Mouse (Mus musculus) MEL (cell line): Measurements from ENCODE around the gene Tsga10ip. TPM values are rescaled to one million over a fixed set of nuclear protein-coding genes. Genes with fewer than 3 reads are reported as not detected.

Experiments used
- DNase-seq: peaks from one replicate; pipeline ENCODE4 v3.0.0; 2011; ENCODE audit warnings: low read depth, low spot score
- H3K27ac ChIP-seq: 2 replicates; pipeline ENCODE4 v1.5.1; 2012; ENCODE audit warnings: low read depth, mild to moderate bottlenecking, control low read depth, low read length, moderate library complexity; ENCODE audit not compliant: control insufficient read depth
- H3K27me3 ChIP-seq, 2 experiments: fragments of 150-350 bp in 1 of 2; sonication (generic) in 1 of 2; 2 replicates each; pipeline ENCODE4 v1.6.1; 2012; ENCODE audit warnings: low read length in 2 of 2, mild to moderate bottlenecking in 2 of 2, improper control_type of control experiment in 1 of 2, moderate library complexity in 1 of 2; ENCODE audit not compliant: insufficient read depth in 2 of 2, control insufficient read depth in 1 of 2
- H3K36me3 ChIP-seq, 2 experiments: 2 replicates each; pipeline ENCODE4 v1.6.1; 2012 to 2014; ENCODE audit warnings: low read length in 2 of 2, improper control_type of control experiment in 1 of 2, inconsistent platforms in 1 of 2, mild to moderate bottlenecking in 1 of 2; ENCODE audit not compliant: insufficient read depth in 2 of 2, control insufficient read depth in 1 of 2
- H3K4me1 ChIP-seq, 2 experiments: fragments of 150-350 bp in 1 of 2; sonication (generic) in 1 of 2; 2 replicates each; pipeline ENCODE4 v1.6.1; 2012; ENCODE audit warnings: low read length in 2 of 2, improper control_type of control experiment in 1 of 2, mild to moderate bottlenecking in 1 of 2; ENCODE audit not compliant: insufficient read depth in 2 of 2, control insufficient read depth in 1 of 2
- H3K4me3 ChIP-seq, 2 experiments: fragments of 150-350 bp in 1 of 2; sonication (generic) in 1 of 2; 2 replicates each; pipeline ENCODE4 v1.5.1; 2012; ENCODE audit warnings: low read depth in 2 of 2, low read length in 2 of 2, mild to moderate bottlenecking in 2 of 2, moderate library complexity in 2 of 2, control low read depth in 1 of 2, improper control_type of control experiment in 1 of 2; ENCODE audit not compliant: control insufficient read depth in 1 of 2, insufficient read depth in 1 of 2
- H3K79me2 ChIP-seq: 2 replicates; pipeline ENCODE4 v1.6.1; 2012; ENCODE audit warnings: mild to moderate bottlenecking, low read length, moderate library complexity; ENCODE audit not compliant: control insufficient read depth, poor library complexity, insufficient read depth
- H3K9ac ChIP-seq: 2 replicates; pipeline ENCODE4 v1.6.1; 2012; ENCODE audit warnings: low read depth, mild to moderate bottlenecking, control low read depth, low read length, moderate library complexity; ENCODE audit not compliant: control insufficient read depth, poor library complexity, severe bottlenecking
- H3K9me3 ChIP-seq: fragments of 150-350 bp; sonication (generic); replicated peaks from 2 replicates; pipeline ENCODE4 v1.6.1; 2012; ENCODE audit warnings: mild to moderate bottlenecking, low read length, improper control_type of control experiment, moderate library complexity; ENCODE audit not compliant: insufficient read depth
- CTCF ChIP-seq, 3 experiments: IDR thresholded peaks in 2 of 3; conservative IDR thresholded peaks in 1 of 3; 2 replicates each; pipeline ENCODE4 v1.5.1; 2011 to 2012; ENCODE audit warnings: low read length in 3 of 3, low read depth in 2 of 3, mild to moderate bottlenecking in 2 of 3, improper control_type of control experiment in 1 of 3, inconsistent platforms in 1 of 3, mixed read lengths in 1 of 3, moderate library complexity in 1 of 3; ENCODE audit not compliant: control insufficient read depth in 1 of 3, insufficient read depth in 1 of 3, poor library complexity in 1 of 3, severe bottlenecking in 1 of 3
- EP300 ChIP-seq, 2 experiments: IDR thresholded peaks; 2 replicates each; pipeline ENCODE4 v1.6.1; 2011; ENCODE audit warnings: improper control_type of control experiment in 2 of 2, low read length in 2 of 2, low read depth in 1 of 2, mild to moderate bottlenecking in 1 of 2
- ETS1 ChIP-seq: IDR thresholded peaks from 2 replicates; pipeline ENCODE4 v1.6.1; 2012; ENCODE audit warnings: low read depth, mild to moderate bottlenecking, inconsistent platforms, low read length, improper control_type of control experiment, moderate library complexity
- GABPA ChIP-seq: IDR thresholded peaks from 2 replicates; pipeline ENCODE4 v1.6.1; 2012; ENCODE audit warnings: low read depth, mild to moderate bottlenecking, inconsistent platforms, low read length, improper control_type of control experiment, moderate library complexity
- HCFC1 ChIP-seq: IDR thresholded peaks from 2 replicates; pipeline ENCODE4 v1.6.1; 2012; ENCODE audit warnings: low read depth, mild to moderate bottlenecking, inconsistent platforms, low read length, improper control_type of control experiment, moderate library complexity
- MAFK ChIP-seq: IDR thresholded peaks from 2 replicates; pipeline ENCODE4 v1.6.1; 2011; ENCODE audit warnings: low read depth, mild to moderate bottlenecking, low read length, improper control_type of control experiment, borderline replicate concordance
- MAZ ChIP-seq: IDR thresholded peaks from 2 replicates; pipeline ENCODE4 v1.6.1; 2012; ENCODE audit warnings: low read depth, mild to moderate bottlenecking, inconsistent platforms, low read length, improper control_type of control experiment
- MEF2A ChIP-seq: IDR thresholded peaks from 2 replicates; pipeline ENCODE4 v1.6.1; 2014; ENCODE audit warnings: low read depth, mild to moderate bottlenecking, inconsistent platforms, low read length, improper control_type of control experiment; ENCODE audit not compliant: poor library complexity, insufficient replicate concordance, severe bottlenecking; ENCODE audit errors: extremely low read depth
- NRF1 ChIP-seq: IDR thresholded peaks from 2 replicates; pipeline ENCODE4 v1.6.1; 2014; ENCODE audit warnings: low read depth, mild to moderate bottlenecking, inconsistent platforms, low read length, improper control_type of control experiment, moderate library complexity; ENCODE audit not compliant: poor library complexity, insufficient read depth, severe bottlenecking
- POLR2AphosphoS2 ChIP-seq: IDR thresholded peaks from 2 replicates; pipeline ENCODE4 v1.6.1; 2011; ENCODE audit warnings: low read length, improper control_type of control experiment
- RCOR1 ChIP-seq: IDR thresholded peaks from 2 replicates; pipeline ENCODE4 v1.6.1; 2012; ENCODE audit warnings: low read depth, mild to moderate bottlenecking, inconsistent platforms, low read length, improper control_type of control experiment
- SMC3 ChIP-seq: IDR thresholded peaks from 2 replicates; pipeline ENCODE4 v1.6.1; 2011; ENCODE audit warnings: low read depth, low read length, improper control_type of control experiment
- TAL1 ChIP-seq: IDR thresholded peaks from 2 replicates; pipeline ENCODE4 v1.6.1; 2012; ENCODE audit warnings: mild to moderate bottlenecking, inconsistent platforms, low read length, moderate library complexity, mixed read lengths
- TCF12 ChIP-seq: IDR thresholded peaks from 2 replicates; pipeline ENCODE4 v1.6.1; 2014; ENCODE audit warnings: low read depth, mild to moderate bottlenecking, inconsistent platforms, low read length, improper control_type of control experiment, moderate library complexity
- UBTF ChIP-seq: IDR thresholded peaks from 2 replicates; pipeline ENCODE4 v1.6.1; 2012; ENCODE audit warnings: low read depth, mild to moderate bottlenecking, inconsistent platforms, low read length, improper control_type of control experiment, moderate library complexity, borderline replicate concordance; ENCODE audit not compliant: insufficient read depth
- USF2 ChIP-seq, 2 experiments: IDR thresholded peaks; 2 replicates each; pipeline ENCODE4 v1.6.1; 2011 to 2012; ENCODE audit warnings: improper control_type of control experiment in 2 of 2, low read length in 2 of 2, borderline replicate concordance in 1 of 2, inconsistent platforms in 1 of 2, low read depth in 1 of 2, mild to moderate bottlenecking in 1 of 2; ENCODE audit not compliant: insufficient read depth in 1 of 2
- ZKSCAN1 ChIP-seq: IDR thresholded peaks from 2 replicates; pipeline ENCODE4 v1.6.1; 2012; ENCODE audit warnings: low read depth, mild to moderate bottlenecking, inconsistent platforms, low read length, improper control_type of control experiment, moderate library complexity
- ZMIZ1 ChIP-seq: IDR thresholded peaks from 2 replicates; pipeline ENCODE4 v1.6.1; 2012; ENCODE audit warnings: low read depth, mild to moderate bottlenecking, inconsistent platforms, low read length, improper control_type of control experiment, moderate library complexity
- polyA plus RNA-seq, 2 experiments: library from polyadenylated mRNA; stranded (reverse) in 1 of 2; unstranded in 1 of 2; fragments of >175 nt in 1 of 2; fragments of >200 nt in 1 of 2; gene quantifications; 2 replicates each; pipeline versions ENCODE4 v1.2.1 to v1.2.4; 2012; ENCODE audit warnings: low replicate concordance in 2 of 2, low read depth in 1 of 2; ENCODE audit not compliant: insufficient read length in 2 of 2, insufficient read depth in 1 of 2, missing spikeins in 1 of 2
- total RNA-seq: library from RNA; depleted of rRNA; stranded (reverse); fragments of 300-350 nt; gene quantifications from 2 replicates; pipeline ENCODE4 v1.2.3, GENCODE M21; 2012

The Tsga10ip gene
- total and polyA plus RNA-seq, 3 experiments, result 0.54 to 4.5 TPM; not detected in 1

GRCm38 (mm10) chr19:5444954-5445353 lies 42.6 kb upstream of the Tsga10ip start:
- Histone ChIP-seq H3K9me3 (no peaks in the 10 kb centered on the region), H3K27me3 (peaks cover 0 to 3% of the 10 kb centered on the region in 2 experiments; a peak in 1 of 4 replicates)
- TF ChIP-seq USF2 (IDR thresholded peaks at IDR 0.05; ENCODE audit: borderline replicate concordance in 1 of 2, insufficient read depth in 1 of 2, low read depth in 1 of 2, low read length in 2 of 2) (no peak), RCOR1 (no peak), SMC3 (no peak), CTCF (IDR thresholded peaks at IDR 0.05 in 2 of 3, conservative IDR thresholded peaks at IDR 0.05 in 1 of 3; ENCODE audit: control insufficient read depth in 1 of 3, insufficient read depth in 1 of 3, low read depth in 2 of 3, low read length in 3 of 3, poor library complexity in 1 of 3, severe bottlenecking in 1 of 3) (no peak), EP300 (IDR thresholded peaks at IDR 0.05; ENCODE audit: low read depth in 1 of 2, low read length in 2 of 2) (no peak), UBTF (no peak), HCFC1 (no peak), TCF12 (no peak), MEF2A (no peak), TAL1 (no peak), ZKSCAN1 (no peak), NRF1 (no peak), GABPA (no peak), MAZ (no peak), MAFK (no peak), ETS1 (no peak)

GRCm38 (mm10) chr19:5444371-5444908 lies 42.1 kb upstream of the Tsga10ip start:
- TF ChIP-seq SMC3, result no peak
- TF ChIP-seq ZMIZ1, result no peak
- TF ChIP-seq POLR2AphosphoS2, result no peak
- TF ChIP-seq, all 39 proteins: peak for 0
- Histone ChIP-seq H3K4me3 (no peak overlapping the region), H3K9ac (no peak overlapping the region), H3K9me3 (no peaks in the 10 kb centered on the region), H3K27ac (no peak overlapping the region), H3K79me2 (peaks cover 6% of the 10 kb centered on the region; the same call in 1 of the 2 replicates), H3K36me3 (no peaks in the 10 kb centered on the region; a peak in 1 of 4 replicates), H3K4me1 (peaks cover 0 to 16% of the 10 kb centered on the region in 2 experiments; a peak in 3 of 4 replicates), H3K27me3 (peaks cover 0 to 3% of the 10 kb centered on the region in 2 experiments; a peak in 1 of 4 replicates)
- no peak for DNase-seq

More at GRCm38 (mm10) chr19:5444954-5445353, 42.6 kb upstream of the Tsga10ip start:
- Histone ChIP-seq H3K36me3 (peaks cover 0 to 3% of the 10 kb centered on the region in 2 experiments; a peak in 2 of 4 replicates), H3K4me3 (no peak overlapping the region), H3K9ac (no peak overlapping the region), H3K27ac (no peak overlapping the region), H3K79me2 (peaks cover 6% of the 10 kb centered on the region; the same call in 1 of the 2 replicates), H3K4me1 (peaks cover 0 to 20% of the 10 kb centered on the region in 2 experiments; a peak in 3 of 4 replicates)
- no peak for DNase-seq
